Mouse (Mus musculus) hindbrain, embryonic 16.5 days (tissue): ENCODE measurements around the gene Zbtb33. TPM values are rescaled to one million over a fixed set of nuclear protein-coding genes. Genes with fewer than 3 reads are reported as not detected.
"Not testable (repeated sequence)": the region's sequence is repeated elsewhere in the genome, so short reads cannot be mapped to it uniquely, and the experiment has no call there.

Source experiments
- ATAC-seq: fragments of 200-750 bp; cut with Nextera tagmentation; 2 replicates; pipeline ENCODE4 v1.8.0; 2017; ENCODE audit warnings: moderate TSS enrichment, moderate library complexity
- H3K27ac ChIP-seq: fragments of 300-500 bp; sonication (generic); 2 replicates; pipeline ENCODE4 v1.5.1; 2014; ENCODE audit warnings: low read depth, mild to moderate bottlenecking, control low read depth, low read length, moderate library complexity
- H3K27me3 ChIP-seq: fragments of 300-500 bp; sonication (generic); replicated peaks from 2 replicates; pipeline ENCODE4 v1.6.1; 2014; ENCODE audit warnings: low read length; ENCODE audit not compliant: control insufficient read depth, insufficient read depth
- H3K36me3 ChIP-seq: fragments of 300-500 bp; sonication (generic); 2 replicates; pipeline ENCODE4 v1.6.1; 2014; ENCODE audit warnings: mild to moderate bottlenecking, low read length, moderate library complexity, mixed read lengths; ENCODE audit not compliant: control insufficient read depth, insufficient read depth
- H3K4me1 ChIP-seq: fragments of 300-500 bp; sonication (generic); 2 replicates; pipeline ENCODE4 v1.6.1; 2014; ENCODE audit warnings: low read depth, low read length; ENCODE audit not compliant: control insufficient read depth, insufficient read depth
- H3K4me2 ChIP-seq: fragments of 300-500 bp; sonication (generic); 2 replicates; pipeline ENCODE4 v1.6.1; 2014; ENCODE audit warnings: mild to moderate bottlenecking, low read length, control low read depth, moderate library complexity
- H3K4me3 ChIP-seq: fragments of 300-500 bp; sonication (generic); 2 replicates; pipeline ENCODE4 v1.5.1; 2014; ENCODE audit warnings: mild to moderate bottlenecking, low read length, control low read depth, moderate library complexity
- H3K9ac ChIP-seq: fragments of 300-500 bp; sonication (generic); 2 replicates; pipeline ENCODE4 v1.6.1; 2014; ENCODE audit warnings: low read depth, mild to moderate bottlenecking, control low read depth, low read length, moderate library complexity
- H3K9me3 ChIP-seq: fragments of 300-500 bp; sonication (generic); 2 replicates; pipeline ENCODE4 v1.6.1; 2014; ENCODE audit warnings: mild to moderate bottlenecking, low read length, moderate library complexity; ENCODE audit not compliant: control insufficient read depth
- WGBS: fragments of 180-500 bp; shearing (Covaris S2); extraction: QIAGEN DNeasy Blood & Tissue Kit; methylation state at CpG from one replicate; pipeline ENCODE4 v1.1.7; 2014; 5-methylcytosine and 5-hydroxymethylcytosine counted together
- polyA plus RNA-seq: library from polyadenylated mRNA; unstranded; fragments of >200 nt; fragmentation: Nextera tagmentation; extraction: Ambion mirVana; gene quantifications from 2 replicates; pipeline ENCODE4 v1.2.1, GENCODE M21; 2015

Zbtb33 gene
- polyA plus RNA-seq, result 3.4 and 4.3 TPM in 2 replicates

DNA sequence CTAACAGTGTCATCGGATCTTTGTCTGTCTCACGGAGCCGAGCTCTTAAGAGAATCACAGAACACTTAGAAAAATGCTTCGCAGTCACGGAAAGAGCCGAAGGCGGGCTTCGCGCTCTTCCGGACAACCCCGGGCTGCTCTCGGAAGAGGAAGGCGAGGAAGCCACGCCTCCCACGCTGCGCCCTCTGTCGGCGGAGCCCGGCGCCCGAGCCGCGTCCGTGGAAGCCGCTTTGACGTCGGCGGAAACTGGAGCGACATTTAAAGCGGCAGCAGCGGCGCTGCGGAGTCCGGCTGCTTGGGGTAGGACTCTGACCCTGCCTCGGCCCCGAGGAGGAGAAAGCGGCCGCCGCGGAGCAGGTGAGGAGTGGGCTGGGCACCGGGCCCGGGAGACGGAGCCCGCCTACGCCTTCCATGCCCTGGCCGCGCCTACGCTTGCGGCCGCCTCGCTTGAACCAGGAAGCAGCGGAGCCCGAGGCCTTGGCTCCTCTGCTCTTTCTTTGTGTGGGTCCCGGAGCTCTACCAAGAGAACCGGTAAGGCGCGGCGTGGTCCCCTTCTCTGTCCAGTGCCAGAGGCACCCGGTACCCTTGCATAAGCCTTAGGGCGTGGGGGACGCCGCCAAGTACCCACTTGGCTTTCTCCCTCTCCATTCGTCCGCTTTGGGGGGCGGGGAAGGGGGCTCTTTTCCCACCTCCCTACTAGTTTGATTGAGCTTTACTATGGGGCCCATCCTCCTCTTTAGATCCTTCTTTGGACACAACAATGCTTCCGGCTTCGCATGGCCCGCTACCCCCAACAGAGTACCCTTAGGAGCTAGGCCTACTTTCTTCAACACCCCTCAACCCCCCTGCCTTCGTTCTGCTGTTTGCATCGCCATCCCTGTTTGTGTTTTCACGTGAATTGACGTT is at the start of gene Zbtb33:
Zbtb33 (plus strand) TSS at position 242 of the 906 bp plus-strand sequence.
- Histone ChIP-seq H3K36me3 (no peaks in the 10 kb centered on the region), H3K9ac (peak within 1 kb of the TSS; percentile 87), H3K27me3 (no peaks in the 10 kb centered on the region), H3K4me3 (peak within 1 kb of the TSS; percentile 66), H3K4me1 (peaks cover 3% of the 10 kb centered on the region; the same call in 1 of the 2 replicates), H3K27ac (peak within 1 kb of the TSS; percentile 84), H3K4me2 (peak within 1 kb of the TSS; percentile 66), H3K9me3 (no peaks in the 10 kb centered on the region)
- WGBS, result 13% methylated on average over 64 of the region's 72 CpGs
- ATAC-seq, result peak; percentile 98

DNA sequence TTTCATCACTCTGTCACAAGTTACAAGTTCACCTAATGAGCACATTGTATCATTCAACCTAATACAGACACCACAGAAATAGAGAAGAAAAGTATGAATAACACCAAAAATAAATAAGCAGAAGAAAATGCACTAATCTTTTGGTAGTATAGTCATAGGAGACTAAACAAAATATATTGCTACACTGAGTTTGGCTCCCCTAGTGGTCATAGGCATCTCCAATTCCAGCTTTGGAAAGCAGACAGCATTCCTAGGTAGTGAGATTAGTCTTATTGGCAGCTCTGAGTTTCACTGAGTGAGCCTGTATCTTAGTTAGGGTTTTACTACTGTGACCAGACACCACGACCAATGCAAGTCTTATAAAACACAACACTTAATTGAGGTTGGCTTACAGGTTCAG is 30.5 kb upstream of the Zbtb33 start:
- no peak overlapping the region for H3K9ac ChIP-seq
- H3K27me3 ChIP-seq, result no peaks in the 10 kb centered on the region
- H3K27ac ChIP-seq, result no peak overlapping the region
- H3K4me1 ChIP-seq, result no peaks in the 10 kb centered on the region
- no peaks in the 10 kb centered on the region for H3K36me3 ChIP-seq
- 68% methylated on average over 1 of the region's 1 CpGs for WGBS
- no peak overlapping the region for H3K4me3 ChIP-seq
- no peak overlapping the region for H3K4me2 ChIP-seq
- ATAC-seq, result no peak
- no peaks in the 10 kb centered on the region for H3K9me3 ChIP-seq

DNA sequence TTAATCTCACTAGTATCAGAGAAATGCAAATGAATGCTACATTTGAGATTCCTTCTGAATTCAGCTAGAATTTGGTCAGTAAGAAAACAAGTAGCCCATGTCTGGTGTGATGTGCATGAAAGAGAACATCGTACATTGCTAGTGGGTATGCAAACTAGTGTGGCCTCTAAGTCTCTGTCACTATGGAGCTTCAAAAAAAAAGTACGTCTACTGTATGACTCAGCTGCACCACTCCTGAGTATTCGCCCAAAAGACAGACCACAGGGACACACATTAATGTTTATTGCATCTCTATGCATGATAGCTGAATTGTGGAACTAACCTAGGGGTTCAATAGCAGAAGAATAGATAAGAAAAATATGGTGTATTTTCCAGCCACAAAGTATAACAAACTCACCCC is 24.3 kb upstream of the Zbtb33 start:
- no peak for ATAC-seq

DNA sequence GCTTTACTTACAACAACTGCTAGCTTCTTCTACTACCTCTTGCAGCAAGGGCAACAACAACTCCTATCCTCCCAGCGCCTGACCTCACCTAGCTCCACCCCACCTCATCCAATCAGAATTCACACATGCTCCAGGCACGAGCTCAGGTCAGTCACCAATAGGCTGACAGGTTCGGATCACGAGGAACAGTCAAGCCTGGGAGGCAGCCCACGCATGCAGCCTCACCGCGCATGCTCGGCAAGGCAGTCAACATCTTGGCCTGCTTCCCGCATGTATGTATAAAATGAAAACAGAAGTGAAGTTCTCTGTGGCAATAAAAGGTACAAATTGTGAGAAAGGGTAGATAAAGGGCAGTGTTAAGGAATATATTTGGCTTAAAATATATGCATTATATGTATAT is 23.5 kb upstream of the Zbtb33 start:
- Histone ChIP-seq H3K4me1 (no peaks in the 10 kb centered on the region), H3K4me2 (no peak overlapping the region), H3K9ac (no peak overlapping the region), H3K4me3 (no peak overlapping the region), H3K27ac (no peak overlapping the region), H3K36me3 (no peaks in the 10 kb centered on the region), H3K27me3 (no peaks in the 10 kb centered on the region), H3K9me3 (no peaks in the 10 kb centered on the region)
- WGBS, result 78% methylated on average over 9 of the region's 9 CpGs
- no peak for ATAC-seq

More for the DNA sequence above, 24.3 kb upstream of the Zbtb33 start:
- Histone ChIP-seq H3K4me2 (no peak overlapping the region), H3K27ac (no peak overlapping the region), H3K9ac (no peak overlapping the region), H3K4me1 (no peaks in the 10 kb centered on the region), H3K4me3 (no peak overlapping the region), H3K27me3 (no peaks in the 10 kb centered on the region), H3K36me3 (no peaks in the 10 kb centered on the region), H3K9me3 (no peaks in the 10 kb centered on the region)
- 81% methylated on average over 3 of the region's 3 CpGs for WGBS

DNA sequence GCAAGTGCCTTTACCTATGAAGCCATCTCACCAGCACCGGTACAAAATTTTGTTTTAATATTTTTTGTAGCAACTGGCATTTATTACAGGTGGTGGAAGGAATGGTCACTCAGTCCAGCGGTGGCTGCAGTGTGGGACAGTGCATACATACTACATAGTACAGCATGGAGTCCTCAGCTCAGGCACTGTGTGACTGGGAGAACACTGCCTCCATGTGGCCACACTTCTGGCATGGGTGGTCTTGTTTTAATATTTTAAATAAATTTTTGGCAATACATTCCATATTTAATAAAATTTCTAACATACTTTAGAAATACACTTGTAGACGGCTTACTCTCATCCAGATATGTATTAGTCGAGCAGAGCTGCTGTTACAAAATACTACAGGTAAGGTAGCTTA is 23.0 kb upstream of the Zbtb33 start:
- no peak for ATAC-seq
- 76% methylated on average over 4 of the region's 4 CpGs for WGBS
- Histone ChIP-seq H3K27me3 (no peaks in the 10 kb centered on the region), H3K9ac (no peak overlapping the region), H3K27ac (no peak overlapping the region), H3K4me1 (no peaks in the 10 kb centered on the region), H3K36me3 (no peaks in the 10 kb centered on the region), H3K4me2 (no peak overlapping the region), H3K9me3 (no peaks in the 10 kb centered on the region), H3K4me3 (no peak overlapping the region)

DNA sequence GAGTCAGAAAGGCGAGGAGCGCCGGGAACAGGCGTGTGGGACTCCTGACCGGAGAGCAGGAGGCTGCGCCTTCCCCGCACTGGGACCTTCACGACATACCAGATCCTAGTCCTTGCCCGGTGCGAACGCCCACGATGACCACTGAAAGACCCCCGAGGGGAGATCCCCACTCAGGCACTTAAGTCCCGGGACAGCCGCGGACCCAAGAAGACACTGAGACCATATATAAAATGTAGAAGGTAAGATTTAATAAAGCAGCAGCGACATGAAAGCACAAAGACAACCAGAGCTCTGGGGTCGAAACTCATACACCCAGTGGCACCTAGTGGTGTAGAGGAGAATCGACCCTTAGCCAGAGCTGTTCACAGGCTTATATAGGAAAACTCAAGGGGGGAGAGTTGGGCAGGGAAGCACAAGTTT is 9.7 kb upstream of the Zbtb33 start:
- H3K36me3 ChIP-seq, H3K9me3 ChIP-seq, H3K9ac ChIP-seq, H3K27ac ChIP-seq, H3K4me1 ChIP-seq, H3K27me3 ChIP-seq: not testable (repeated sequence)
- ATAC-seq, result peak; percentile 85
- peak overlapping the region; percentile 51 for H3K4me2 ChIP-seq
- 39% methylated on average over 19 of the region's 19 CpGs for WGBS
- peak overlapping the region; percentile 39 for H3K4me3 ChIP-seq

DNA sequence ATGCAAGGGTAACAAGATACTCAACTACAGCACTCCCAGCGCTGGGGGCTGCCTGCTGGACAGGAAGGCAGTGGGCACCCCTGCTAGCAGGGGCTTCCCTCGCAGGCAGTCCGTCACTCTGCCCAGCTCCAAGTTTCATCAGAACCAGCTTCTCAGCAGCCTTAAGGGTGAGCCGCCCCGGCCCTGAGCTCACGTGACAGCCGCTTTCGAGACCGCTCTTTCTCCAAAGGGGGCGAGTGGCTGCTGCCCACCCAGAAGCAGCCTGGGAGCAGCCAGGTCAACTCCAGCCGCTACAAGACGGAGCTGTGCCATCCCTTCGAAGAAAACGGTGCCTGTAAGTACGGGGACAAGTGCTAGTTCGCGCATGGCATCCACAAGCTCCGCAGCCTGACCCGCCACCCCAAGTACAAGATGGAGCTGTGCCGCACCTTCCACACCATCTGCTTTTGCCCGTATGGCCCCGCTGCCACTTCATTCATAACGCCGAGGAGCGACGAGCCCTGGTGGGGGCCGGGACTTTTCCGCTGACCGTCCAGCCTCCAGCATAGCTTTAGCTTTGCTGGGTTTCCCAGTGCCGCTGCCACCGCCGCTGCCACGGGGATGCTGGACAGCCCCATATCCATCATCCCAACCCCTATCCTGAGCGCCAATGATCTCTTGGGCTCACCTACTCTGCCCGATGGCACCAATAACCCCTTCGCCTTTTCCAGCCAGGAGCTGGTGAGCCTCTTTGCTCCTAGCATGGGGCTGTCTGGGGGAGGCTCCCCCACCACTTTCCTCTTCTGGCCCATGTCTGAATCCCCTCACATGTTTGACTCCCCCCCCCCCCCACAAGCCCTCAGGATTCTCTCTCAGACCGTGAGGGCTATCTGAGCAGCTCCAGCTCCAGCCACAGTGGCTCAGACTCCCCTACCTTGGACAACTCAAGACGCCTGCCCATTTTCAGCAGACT is 8.7 kb upstream of the Zbtb33 start:
- H3K27me3 ChIP-seq, result no peaks in the 10 kb centered on the region
- no peaks in the 10 kb centered on the region for H3K4me1 ChIP-seq
- peak overlapping the region; percentile 54 for H3K9ac ChIP-seq
- H3K36me3 ChIP-seq, result no peaks in the 10 kb centered on the region
- peak; percentile 73 for ATAC-seq
- 18% methylated on average over 37 of the region's 38 CpGs for WGBS
- H3K4me3 ChIP-seq, result peak overlapping the region; percentile 47
- peaks cover 3% of the 10 kb centered on the region for H3K9me3 ChIP-seq
- H3K27ac ChIP-seq, result no peak overlapping the region
- peak overlapping the region; percentile 72 for H3K4me2 ChIP-seq

DNA sequence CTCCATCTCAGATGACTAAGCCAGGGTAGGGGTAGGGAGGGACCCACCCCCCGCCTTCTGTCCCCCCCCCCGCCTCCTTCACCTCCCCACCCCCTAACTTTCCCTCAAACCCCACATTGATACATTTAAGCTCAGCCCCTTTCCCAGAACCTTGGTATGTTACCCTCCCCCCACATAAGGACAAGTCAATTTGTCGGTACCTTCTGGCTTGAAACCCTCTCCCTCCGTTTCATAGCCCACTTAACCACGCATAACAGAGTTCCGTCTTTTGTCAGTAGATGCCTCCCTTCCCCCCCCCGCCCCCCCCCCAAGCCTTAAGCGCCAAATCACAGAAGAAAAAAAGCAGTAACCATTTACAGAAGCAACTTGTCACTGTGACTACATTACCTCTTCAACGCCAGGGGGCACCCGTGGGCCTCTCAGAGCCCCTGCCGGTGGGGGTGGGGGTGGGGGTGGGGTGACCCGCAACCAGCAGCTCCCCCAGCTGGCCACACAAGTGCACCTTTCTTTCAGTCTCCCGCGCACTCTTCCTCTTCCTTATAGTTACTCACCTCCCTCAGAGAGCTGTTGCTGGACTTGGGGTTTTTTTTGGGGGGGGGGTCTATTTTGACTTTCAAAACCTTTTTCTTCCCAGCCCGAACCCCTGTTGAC is 7.9 kb upstream of the Zbtb33 start:
- H3K4me2 ChIP-seq, result peak overlapping the region; percentile 72
- WGBS, result 20% methylated on average over 14 of the region's 15 CpGs
- H3K27me3 ChIP-seq, result no peaks in the 10 kb centered on the region
- H3K9ac ChIP-seq, result no peak overlapping the region
- no peaks in the 10 kb centered on the region for H3K36me3 ChIP-seq
- peak overlapping the region; percentile 14 for H3K4me3 ChIP-seq
- no peaks in the 10 kb centered on the region for H3K4me1 ChIP-seq
- H3K27ac ChIP-seq, result no peak overlapping the region
- peaks cover 3% of the 10 kb centered on the region for H3K9me3 ChIP-seq
- peak; percentile 79 for ATAC-seq
